Mouse (Mus musculus) stomach, postnatal 0 days (tissue): ENCODE data around the gene Klhdc7b.

Experiments used
- CTCF ChIP-seq: IDR thresholded peaks from 2 replicates; pipeline ENCODE4 v1.5.1; 2016; ENCODE audit warnings: antibody characterized with exemption, low read depth, mild to moderate bottlenecking, moderate library complexity
- EP300 ChIP-seq: optimal IDR thresholded peaks from 2 replicates; pipeline ENCODE3; 2016; ENCODE audit warnings: antibody characterized with exemption

- TF ChIP-seq CTCF: peak; percentile 40
- TF ChIP-seq EP300: no peak
Observed at GRCm38 (mm10) chr15:89343325-89343724, 41.4 kb upstream of the Klhdc7b start.
